Mouse (Mus musculus) urinary bladder, postnatal 36 days (tissue): ENCODE results near the gene Cep68.

Experiments used
- DNase-seq, 2 experiments: peaks; one replicate each; pipeline ENCODE4 v3.0.0; 2022; ENCODE audit warnings: low spot score in 2 of 2, mixed read lengths in 1 of 2

The Cep68 gene

GRCm38 (mm10) chr11:20249296-20250110 is at the start of gene Cep68:
Gene Cep68, minus strand, starts transcription at chr11:20249429.
- peak; percentile 89 to 95 for DNase-seq

- DNase-seq, result no peak
Observed at GRCm38 (mm10) chr11:20284463-20284862, 35.2 kb upstream of the Cep68 start.

- no peak for DNase-seq
Observed at GRCm38 (mm10) chr11:20282601-20283219, 33.5 kb upstream of the Cep68 start.

- DNase-seq, result no peak
Observed at GRCm38 (mm10) chr11:20280982-20281381, 31.8 kb upstream of the Cep68 start.

- DNase-seq, result no peak
Observed at GRCm38 (mm10) chr11:20278702-20279101, 29.5 kb upstream of the Cep68 start.

- no peak for DNase-seq
Observed at GRCm38 (mm10) chr11:20277106-20277505, 27.9 kb upstream of the Cep68 start.

GRCm38 (mm10) chr11:20275974-20276373 is 26.7 kb upstream of the Cep68 start:
- DNase-seq, result no peak

- no peak for DNase-seq
Observed at GRCm38 (mm10) chr11:20269885-20270284, 20.7 kb upstream of the Cep68 start.

GRCm38 (mm10) chr11:20262628-20263380 is 13.6 kb upstream of the Cep68 start:
- no peak for DNase-seq

GRCm38 (mm10) chr11:20254791-20255190 is 5.6 kb upstream of the Cep68 start:
- DNase-seq, result no peak

GRCm38 (mm10) chr11:20253088-20253487 is 3.9 kb upstream of the Cep68 start:
- no peak for DNase-seq

GRCm38 (mm10) chr11:20250476-20251178 is 1.4 kb upstream of the Cep68 start:
- no peak for DNase-seq

- DNase-seq, result no peak
Observed at GRCm38 (mm10) chr11:20248840-20249239, 389 bp downstream of the Cep68 start.

GRCm38 (mm10) chr11:20248277-20248676 is 952 bp downstream of the Cep68 start:
- DNase-seq, result no peak

- DNase-seq, result no peak
Observed at GRCm38 (mm10) chr11:20247146-20247855, 1.9 kb downstream of the Cep68 start.

- no peak for DNase-seq
Observed at GRCm38 (mm10) chr11:20246616-20247015, 2.6 kb downstream of the Cep68 start.

- no peak for DNase-seq
Observed at GRCm38 (mm10) chr11:20245316-20245715, 3.9 kb downstream of the Cep68 start.

- DNase-seq, result no peak
Observed at GRCm38 (mm10) chr11:20244336-20245290, 4.6 kb downstream of the Cep68 start.

GRCm38 (mm10) chr11:20243214-20243913 is 5.9 kb downstream of the Cep68 start:
- DNase-seq, result no peak
